Mouse (Mus musculus) myocyte (in vitro differentiated cells): ENCODE data around the gene Dock4.

Experiments
- E2F4 ChIP-seq: IDR thresholded peaks from one replicate; pipeline ENCODE4 v1.6.1; 2011; ENCODE audit warnings: mild to moderate bottlenecking, control low read depth, moderate library complexity; ENCODE audit not compliant: insufficient read depth
- MAX ChIP-seq: IDR thresholded peaks from one replicate; pipeline ENCODE4 v1.6.1; 2011; ENCODE audit warnings: low read depth, mild to moderate bottlenecking, control low read depth
- POLR2A ChIP-seq: IDR thresholded peaks from one replicate; pipeline ENCODE4 v1.6.1; 2011; ENCODE audit warnings: low read depth, mild to moderate bottlenecking, control low read depth, moderate library complexity; ENCODE audit not compliant: insufficient read length
- POLR2AphosphoS2 ChIP-seq: IDR thresholded peaks from one replicate; pipeline ENCODE4 v1.6.1; 2011; ENCODE audit warnings: low read depth, control low read depth; ENCODE audit not compliant: insufficient read length
- USF1 ChIP-seq: IDR thresholded peaks from one replicate; pipeline ENCODE4 v1.6.1; 2011; ENCODE audit warnings: low read depth, mild to moderate bottlenecking, control low read depth, moderate library complexity

- no peak for TF ChIP-seq POLR2AphosphoS2
- no peak for TF ChIP-seq POLR2A
- TF ChIP-seq USF1: no peak
- no peak for TF ChIP-seq MAX
- TF ChIP-seq E2F4: no peak
Measured at GRCm38 (mm10) chr12:40434101-40434500, 11.7 kb upstream of the Dock4 start.
